Mouse (Mus musculus) stomach, postnatal 0 days (tissue): ENCODE data around the gene Gdf7. TPM values are rescaled to one million over a fixed set of nuclear protein-coding genes. Genes with fewer than 3 reads are reported as not detected.

Experiments used
- ATAC-seq: fragments of 200-750 bp; cut with Nextera tagmentation; 2 replicates; pipeline ENCODE4 v1.8.0; 2017; ENCODE audit not compliant: low FRiP score, low TSS enrichment
- DNase-seq: peaks from one replicate; pipeline ENCODE4 v3.0.0-alpha.2; 2016; ENCODE audit warnings: low spot score
- H3K27ac ChIP-seq: fragments of 300-500 bp; sonication (generic); replicated peaks from 2 replicates; pipeline ENCODE4 v1.5.1; 2014; ENCODE audit warnings: mild to moderate bottlenecking, control low read depth
- H3K27me3 ChIP-seq: fragments of 300-500 bp; sonication (generic); 2 replicates; pipeline ENCODE4 v1.6.1; 2014; ENCODE audit warnings: low read length; ENCODE audit not compliant: control insufficient read depth, insufficient read depth
- H3K36me3 ChIP-seq: fragments of 300-500 bp; sonication (generic); 2 replicates; pipeline ENCODE4 v1.6.1; 2014; ENCODE audit warnings: low read length, mixed read lengths; ENCODE audit not compliant: control insufficient read depth, insufficient read depth
- H3K4me1 ChIP-seq: fragments of 300-500 bp; sonication (generic); replicated peaks from 2 replicates; pipeline ENCODE4 v1.6.1; 2014; ENCODE audit warnings: antibody characterized with exemption; ENCODE audit not compliant: control insufficient read depth, insufficient read depth
- H3K4me2 ChIP-seq: fragments of 300-500 bp; sonication (generic); replicated peaks from 2 replicates; pipeline ENCODE4 v1.6.1; 2014; ENCODE audit warnings: low read depth, mild to moderate bottlenecking, control low read depth, moderate library complexity
- H3K4me3 ChIP-seq: fragments of 300-500 bp; sonication (generic); 2 replicates; pipeline ENCODE4 v1.5.1; 2014; ENCODE audit warnings: low read depth, low read length, control low read depth
- H3K9ac ChIP-seq: fragments of 300-500 bp; sonication (generic); 2 replicates; pipeline ENCODE4 v1.6.1; 2014; ENCODE audit warnings: mild to moderate bottlenecking, low read length, control low read depth, mixed read lengths
- H3K9me3 ChIP-seq: fragments of 300-500 bp; sonication (generic); 2 replicates; pipeline ENCODE4 v1.6.1; 2016; ENCODE audit warnings: low read length; ENCODE audit not compliant: control insufficient read depth
- CTCF ChIP-seq: IDR thresholded peaks from 2 replicates; pipeline ENCODE4 v1.5.1; 2016; ENCODE audit warnings: antibody characterized with exemption, low read depth, mild to moderate bottlenecking, moderate library complexity
- EP300 ChIP-seq: optimal IDR thresholded peaks from 2 replicates; pipeline ENCODE3; 2016; ENCODE audit warnings: antibody characterized with exemption
- WGBS: fragments of 180-500 bp; shearing (Covaris S2); extraction: QIAGEN DNeasy Blood & Tissue Kit; methylation state at CpG from one replicate; pipeline ENCODE4 v1.1.7; 2014; 5-methylcytosine and 5-hydroxymethylcytosine counted together
- polyA plus RNA-seq: library from polyadenylated mRNA; unstranded; fragments of >200 nt; fragmentation: Nextera tagmentation; extraction: Ambion mirVana; gene quantifications from 2 replicates; pipeline ENCODE4 v1.2.1, GENCODE M21; 2015

Gdf7 gene
- polyA plus RNA-seq, 1 experiment from 2014 or later = not detected

GRCm38 (mm10) chr12:8325245-8325942 is 23.6 kb upstream of the Gdf7 start:
- Histone ChIP-seq H3K9me3 (no peaks in the 10 kb centered on the region), H3K36me3 (peaks cover 8% of the 10 kb centered on the region; the same call in 1 of the 2 replicates), H3K27me3 (no peaks in the 10 kb centered on the region), H3K9ac (no peak overlapping the region), H3K4me2 (no peak overlapping the region), H3K27ac (peak overlapping the region; percentile 46; the same call in 1 of the 2 replicates), H3K4me3 (no peak overlapping the region), H3K4me1 (no peaks in the 10 kb centered on the region)
- TF ChIP-seq CTCF = no peak
- no peak for ATAC-seq
- 84% methylated on average over 13 of the region's 13 CpGs for WGBS
- no peak for DNase-seq

- peaks cover 10% of the 10 kb centered on the region; the same call in 1 of the 2 replicates for H3K36me3 ChIP-seq
- no peak overlapping the region for H3K27ac ChIP-seq
- no peak overlapping the region for H3K9ac ChIP-seq
- no peaks in the 10 kb centered on the region for H3K4me1 ChIP-seq
- no peaks in the 10 kb centered on the region for H3K9me3 ChIP-seq
- no peak overlapping the region for H3K4me3 ChIP-seq
- WGBS = 86% methylated on average over 10 of the region's 10 CpGs
- ATAC-seq = no peak
- DNase-seq = no peak
- TF ChIP-seq CTCF = no peak
- TF ChIP-seq EP300 = no peak
- H3K4me2 ChIP-seq = no peak overlapping the region
- no peaks in the 10 kb centered on the region for H3K27me3 ChIP-seq
Observed at GRCm38 (mm10) chr12:8324086-8324485, 22.3 kb upstream of the Gdf7 start.

- no peak overlapping the region for H3K27ac ChIP-seq
- no peak overlapping the region for H3K9ac ChIP-seq
- no peak overlapping the region for H3K4me3 ChIP-seq
- DNase-seq (no peak), ATAC-seq (no peak)
- WGBS = 79% methylated on average over 10 of the region's 10 CpGs
- H3K27me3 ChIP-seq = no peaks in the 10 kb centered on the region
- TF ChIP-seq CTCF = no peak
- no peak for TF ChIP-seq EP300
- no peaks in the 10 kb centered on the region for H3K9me3 ChIP-seq
- no peaks in the 10 kb centered on the region for H3K4me1 ChIP-seq
- H3K36me3 ChIP-seq = peaks cover 11% of the 10 kb centered on the region; the same call in 1 of the 2 replicates
- H3K4me2 ChIP-seq = no peak overlapping the region
Observed at GRCm38 (mm10) chr12:8321506-8321905, 19.8 kb upstream of the Gdf7 start.

GRCm38 (mm10) chr12:8320084-8320713 is 18.4 kb upstream of the Gdf7 start:
- WGBS = 39% methylated on average over 5 of the region's 5 CpGs
- no peak overlapping the region for H3K4me2 ChIP-seq
- ATAC-seq (peak; percentile 46; the same call in 1 of the 2 replicates), DNase-seq (peak; percentile 84)
- TF ChIP-seq EP300 = no peak
- TF ChIP-seq CTCF = peak; percentile 95
- H3K36me3 ChIP-seq = peaks cover 11% of the 10 kb centered on the region; the same call in 1 of the 2 replicates
- no peaks in the 10 kb centered on the region for H3K4me1 ChIP-seq
- H3K9me3 ChIP-seq = no peaks in the 10 kb centered on the region
- H3K27me3 ChIP-seq = no peaks in the 10 kb centered on the region
- no peak overlapping the region for H3K4me3 ChIP-seq
- H3K9ac ChIP-seq = no peak overlapping the region
- peak overlapping the region; percentile 40; the same call in 1 of the 2 replicates for H3K27ac ChIP-seq

GRCm38 (mm10) chr12:8316541-8316940 is 14.8 kb upstream of the Gdf7 start:
- Histone ChIP-seq H3K4me2 (no peak overlapping the region), H3K4me1 (no peaks in the 10 kb centered on the region), H3K9me3 (no peaks in the 10 kb centered on the region), H3K4me3 (no peak overlapping the region), H3K27ac (no peak overlapping the region), H3K27me3 (no peaks in the 10 kb centered on the region), H3K36me3 (peaks cover 5% of the 10 kb centered on the region; the same call in 1 of the 2 replicates), H3K9ac (no peak overlapping the region)
- ATAC-seq = no peak
- peak; percentile 49 for TF ChIP-seq CTCF
- TF ChIP-seq EP300 = no peak
- DNase-seq = no peak
- WGBS = 85% methylated on average over 5 of the region's 5 CpGs

GRCm38 (mm10) chr12:8313773-8314172 is 12.0 kb upstream of the Gdf7 start:
- H3K36me3 ChIP-seq = no peaks in the 10 kb centered on the region
- peak overlapping the region; percentile 76 for H3K9ac ChIP-seq
- peak overlapping the region; percentile 86 for H3K4me2 ChIP-seq
- peak overlapping the region; percentile 66 for H3K4me3 ChIP-seq
- ATAC-seq = peak; percentile 15; the same call in 1 of the 2 replicates
- no peaks in the 10 kb centered on the region for H3K9me3 ChIP-seq
- WGBS = 20% methylated on average over 12 of the region's 12 CpGs
- H3K4me1 ChIP-seq = no peaks in the 10 kb centered on the region
- no peak for DNase-seq
- no peak overlapping the region for H3K27ac ChIP-seq
- H3K27me3 ChIP-seq = no peaks in the 10 kb centered on the region
- TF ChIP-seq CTCF (no peak), EP300 (no peak)
